ENCODE assay signal across 9 mouse cellular contexts in genomic region chr11:62613657-62614365, GRCm38 (mm10). TPM values are rescaled to one million over a fixed set of nuclear protein-coding genes. Genes with fewer than 3 reads are reported as not detected.
DNase-seq lines count a peak whose midpoint lies in the region; ATAC-seq lines count a peak whose summit lies in the region.
"Had no signal": no experiment of that assay in that cellular context is flagged by ENCODE, and none has a peak within 500 bp of the region (broad histone marks: within the 10 kb centered on the region; RNA-seq: fewer than 3 reads in every experiment).

No protein-coding gene starts in this region.

- H3K27ac ChIP-seq in heart, embryonic 14.5 days (replicated peaks in 1 of 2; ENCODE audit: control insufficient read depth in 1 of 2, insufficient read depth in 1 of 2, low read depth in 2 of 2, low read length in 2 of 2) = peak overlapping the region; percentile 51 to 70
- H3K27ac ChIP-seq in liver, embryonic 11.5 days (ENCODE audit: low read depth, low read length) = no peak overlapping the region

- H3K9me3 ChIP-seq in heart, embryonic 14.5 days (ENCODE audit: control insufficient read depth, low read length) = no peaks in the 10 kb centered on the region
- H3K9me3 ChIP-seq in liver, embryonic 11.5 days (ENCODE audit: control insufficient read depth, low read length) = no peaks in the 10 kb centered on the region

- peak; percentile 76 for ATAC-seq in heart, embryonic 14.5 days (ENCODE audit: insufficient number of reproducible peaks, insufficient read depth, low FRiP score, low read depth)
- peak; percentile 80 for ATAC-seq in liver, embryonic 11.5 days (replicated peaks; ENCODE audit: low FRiP score)

- DNase-seq in CD4-positive, CD25-positive, alpha-beta regulatory T cell, adult 2 months (ENCODE audit: low read depth, low spot score) = peak; percentile 94
- DNase-seq in brain, embryonic 18.5 days (ENCODE audit: low read depth, low spot score) = peak; percentile 91
- peak; percentile 80 for DNase-seq in fibroblast of lung, adult 2 months (ENCODE audit: low read depth)
- DNase-seq in kidney, postnatal 10 days = peak; percentile 96
- DNase-seq in liver, embryonic 11.5 days (ENCODE audit: low spot score) = peak; percentile 85
- peak; percentile 93 for DNase-seq in naive thymus-derived CD4-positive, alpha-beta T cell, adult 2 months (ENCODE audit: low read depth)
- DNase-seq in splenic B cell, adult 2 months (ENCODE audit: low read depth, low spot score) = peak; percentile 92

- peaks cover 66% of the 10 kb centered on the region for H3K36me3 ChIP-seq in heart, embryonic 14.5 days (ENCODE audit: control insufficient read depth, insufficient read depth, low read length)
- peaks cover 3% of the 10 kb centered on the region; the same call in 1 of the 2 replicates for H3K36me3 ChIP-seq in liver, embryonic 11.5 days (ENCODE audit: control insufficient read depth, insufficient read depth, low read length)
- no peaks in the 10 kb centered on the region for H3K36me3 ChIP-seq in splenic B cell, adult 2 months (ENCODE audit: control insufficient read depth, insufficient read depth, low read length, poor library complexity, severe bottlenecking)

- H3K9ac ChIP-seq in heart, embryonic 14.5 days (ENCODE audit: low read length) = peak overlapping the region; percentile 68
- no peak overlapping the region; the same call in 1 of the 2 replicates for H3K9ac ChIP-seq in liver, embryonic 11.5 days (ENCODE audit: low read depth, low read length)

- peaks cover 2 to 11% of the 10 kb centered on the region in 2 experiments for H3K4me1 ChIP-seq in heart, embryonic 14.5 days (ENCODE audit: control insufficient read depth in 2 of 2, insufficient read depth in 2 of 2, low read length in 2 of 2)
- H3K4me1 ChIP-seq in liver, embryonic 11.5 days (replicated peaks; ENCODE audit: control insufficient read depth, insufficient read depth, low read length) = no peaks in the 10 kb centered on the region

- 18% methylated on average over 19 of the region's 19 CpGs for WGBS in heart, embryonic 14.5 days
- 28% methylated on average over 19 of the region's 19 CpGs for WGBS in liver, embryonic 11.5 days

- no peak overlapping the region for H3K4me3 ChIP-seq in heart, embryonic 14.5 days (ENCODE audit: control insufficient read depth in 1 of 2, insufficient read depth in 1 of 2, low read depth in 1 of 2, low read length in 2 of 2)
- H3K4me3 ChIP-seq in liver, embryonic 11.5 days (ENCODE audit: low read depth, low read length) = no peak overlapping the region
- H3K4me3 ChIP-seq: erythroblast, embryonic 14.5 days had no signal

- H3K4me2 ChIP-seq in heart, embryonic 14.5 days (ENCODE audit: low read length) = peak overlapping the region; percentile 54
- H3K4me2 ChIP-seq in liver, embryonic 11.5 days = peak overlapping the region; percentile 26

- no peaks in the 10 kb centered on the region for H3K27me3 ChIP-seq in heart, embryonic 14.5 days (ENCODE audit: control insufficient read depth, insufficient read depth, low read length)
- no peaks in the 10 kb centered on the region for H3K27me3 ChIP-seq in liver, embryonic 11.5 days (replicated peaks; ENCODE audit: control insufficient read depth, insufficient read depth, low read length)
- no peaks in the 10 kb centered on the region for H3K27me3 ChIP-seq in splenic B cell, adult 2 months (ENCODE audit: control insufficient read depth, insufficient read depth, low read length, poor library complexity, severe bottlenecking)

RNA-seq across cellular contexts. Expression of gene Lrrc75a, which starts 34.5 kb away (rescaled TPM):
- 19.4 and 21.2 TPM in 2 replicates for polyA plus RNA-seq in heart, embryonic 14.5 days (2014; fragmentation: Nextera tagmentation; extraction: Ambion mirVana)
- polyA plus RNA-seq in liver, embryonic 11.5 days (2014; fragmentation: Nextera tagmentation; extraction: Ambion mirVana) = 6.7 and 8.1 TPM in 2 replicates

RNA-seq across cellular contexts. Expression of gene Mmgt2, which starts 34.7 kb away (rescaled TPM):
- polyA plus RNA-seq in heart, embryonic 14.5 days (2014; fragmentation: Nextera tagmentation; extraction: Ambion mirVana) = 55.9 and 56.7 TPM in 2 replicates
- polyA plus RNA-seq in liver, embryonic 11.5 days (2014; fragmentation: Nextera tagmentation; extraction: Ambion mirVana) = 25.7 and 26.1 TPM in 2 replicates

RNA-seq across cellular contexts. Expression of gene Trpv2, which starts 39.5 kb away (rescaled TPM):
- 3.7 and 4.2 TPM in 2 replicates for polyA plus RNA-seq in heart, embryonic 14.5 days (2014; fragmentation: Nextera tagmentation; extraction: Ambion mirVana)
- polyA plus RNA-seq in liver, embryonic 11.5 days (2014; fragmentation: Nextera tagmentation; extraction: Ambion mirVana) = 9.7 and 10.9 TPM in 2 replicates
